Mouse (Mus musculus) left cerebral cortex, postnatal 4 days (tissue): ENCODE measurements around the gene Kcnj4. TPM values are rescaled to one million over a fixed set of nuclear protein-coding genes. Genes with fewer than 3 reads are reported as not detected.

Source experiments
- DNase-seq: peaks from one replicate; pipeline ENCODE4 v3.0.0-alpha.2; 2022
- intact Hi-C: fragments of 180-260 bp; cut with DNase I; formaldehyde crosslinking; loops from one replicate; pipeline ENCODE4 v1.15.1; 2025
- microRNA-seq: library from miRNA; unstranded; fragments of <30 nt; microRNA quantifications from one replicate; pipeline ENCODE4 v1.2.0, GENCODE M21; 2022
- total RNA-seq, 2 experiments: library from RNA; stranded (reverse); gene quantifications; 2 replicates each; pipeline ENCODE4 v1.2.3; 2021

Kcnj4 gene
- total RNA-seq, 2 experiments from 2014 or later: 29.9 to 39.5 TPM

DNA sequence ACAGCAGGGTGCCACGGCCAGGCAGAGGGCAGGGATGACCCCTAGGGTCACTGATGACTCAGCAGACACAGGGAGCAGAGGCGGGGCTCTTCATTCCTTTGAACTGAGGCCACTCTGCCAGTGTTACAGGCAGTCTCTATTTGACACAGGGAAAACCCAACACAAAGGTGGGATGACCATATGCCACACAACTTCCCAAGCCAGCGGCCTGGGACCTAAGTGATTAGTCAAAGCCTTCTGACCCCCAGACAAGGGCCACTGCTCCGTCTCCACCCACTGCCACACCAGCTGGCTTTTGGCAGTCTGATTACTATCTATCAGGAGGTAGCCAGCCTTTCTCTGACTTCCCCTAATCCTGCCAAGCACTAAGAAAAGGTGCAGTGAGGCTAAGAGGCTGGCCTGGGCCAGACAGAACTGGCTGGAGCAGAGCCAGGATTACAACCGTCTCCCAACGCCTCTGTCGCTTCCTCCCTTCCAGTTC lies 69.8 kb downstream of the Kcnj4 start:
- intact Hi-C loops: no loop called here

More for the DNA sequence above, 69.8 kb downstream of the Kcnj4 start:
- peak; percentile 59 for DNase-seq

Small RNAs within 50 kb of the gene (microRNA-seq; reads per million reads assigned to microRNA genes)
- gene Gm44302: not detected

Other genes with a start within 250 kb of the Kcnj4 start
- gene Baiap2l2, start 219.7 kb downstream of the Kcnj4 start, total RNA-seq: 10 to 100 TPM in 1 of 2 experiments, 1 to 10 TPM in 1; 10.0 to 11.3 TPM
- 10 to 100 TPM; 24.5 to 25.6 TPM for gene Pla2g6, start 176.9 kb downstream of the Kcnj4 start, total RNA-seq
- 1 to 10 TPM; 1.5 to 1.9 TPM for gene Maff, start 158.6 kb downstream of the Kcnj4 start, total RNA-seq
- gene Tmem184b, start 101.7 kb downstream of the Kcnj4 start, total RNA-seq: 10 to 100 TPM; 49.6 to 53.4 TPM
- gene Csnk1e, start 49.7 kb downstream of the Kcnj4 start, total RNA-seq: 100 to 1,000 TPM; 285 to 296 TPM
- under 1 TPM; 0.72 to 0.91 TPM for gene Kdelr3, start 11.2 kb upstream of the Kcnj4 start, total RNA-seq
- gene Ddx17, start 41.5 kb upstream of the Kcnj4 start, total RNA-seq: 100 to 1,000 TPM; 446 to 452 TPM
- gene Dmc1, start 99.9 kb upstream of the Kcnj4 start, total RNA-seq: 1 to 10 TPM; 1.6 to 2.3 TPM
- 10 to 100 TPM; 13.5 to 17.2 TPM for gene Fam227a, start 153.7 kb upstream of the Kcnj4 start, total RNA-seq
- 10 to 100 TPM; 55.6 to 60.1 TPM for gene Cby1, start 154.0 kb upstream of the Kcnj4 start, total RNA-seq
- 100 to 1,000 TPM; 109 to 110 TPM for gene Tomm22, start 165.6 kb upstream of the Kcnj4 start, total RNA-seq
- gene Josd1, start 182.7 kb upstream of the Kcnj4 start, total RNA-seq: 10 to 100 TPM; 31.2 to 32.0 TPM
- gene Gtpbp1, start 185.6 kb upstream of the Kcnj4 start, total RNA-seq: 10 to 100 TPM; 62.4 to 62.9 TPM
- 10 to 100 TPM; 27.0 to 29.4 TPM for gene Sun2, start 237.3 kb upstream of the Kcnj4 start, total RNA-seq